Comparison of ENCODE assay signal across 19 mouse cellular contexts in the genomic region with DNA sequence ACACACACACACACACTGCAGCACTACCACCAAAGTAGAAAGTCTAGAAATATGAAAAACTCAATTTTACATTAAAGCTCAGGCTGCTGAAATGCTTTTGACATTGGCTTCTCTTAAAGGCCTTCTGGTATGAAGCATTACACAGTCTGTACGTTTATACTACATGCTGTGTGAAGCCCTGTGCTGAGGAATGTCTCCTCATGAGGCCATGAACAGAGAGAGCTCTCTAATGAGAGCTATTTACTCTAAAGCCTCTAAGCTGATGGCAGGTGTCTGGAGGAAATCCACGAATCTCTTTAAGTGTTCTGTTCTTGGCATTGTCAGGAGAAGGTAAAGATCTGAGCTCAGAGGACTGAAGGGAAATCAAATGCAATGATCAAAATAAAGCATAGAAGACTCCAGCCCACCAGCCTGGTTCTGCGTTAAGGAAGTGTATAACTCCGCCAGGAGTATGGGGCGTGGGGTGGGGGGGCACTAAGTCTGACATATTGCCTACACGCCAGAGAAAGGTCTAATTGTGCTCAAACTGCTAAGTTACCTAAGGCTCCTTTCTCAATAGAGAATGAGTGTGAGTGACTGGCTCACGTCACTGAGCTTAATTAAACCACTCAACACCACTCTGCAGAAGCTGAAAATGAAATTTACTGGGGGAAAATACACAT.
DNase-seq lines count a peak whose midpoint lies in the region; ATAC-seq lines count a peak whose summit lies in the region.
"Had no signal": no experiment of that assay in that cellular context is flagged by ENCODE, and none has a peak within 500 bp of the region (broad histone marks: within the 10 kb centered on the region; RNA-seq: fewer than 3 reads in every experiment).

No protein-coding gene starts in this region.

- no peaks in the 10 kb centered on the region for H3K9me3 ChIP-seq in forebrain, embryonic 12.5 days
- H3K9me3 ChIP-seq in forebrain, embryonic 10.5 days = no peaks in the 10 kb centered on the region
- H3K9me3 ChIP-seq in midbrain, embryonic 16.5 days (replicated peaks; ENCODE audit: control insufficient read depth, low read length, poor library complexity, severe bottlenecking) = no peaks in the 10 kb centered on the region
- no peaks in the 10 kb centered on the region for H3K9me3 ChIP-seq in midbrain, embryonic 11.5 days (ENCODE audit: control insufficient read depth, low read length)
- H3K9me3 ChIP-seq in forebrain, embryonic 14.5 days (replicated peaks; ENCODE audit: control insufficient read depth, low read length) = no peaks in the 10 kb centered on the region
- H3K9me3 ChIP-seq: embryonic facial prominence, embryonic 12.5 days; heart, embryonic 15.5 days; hindbrain, embryonic 13.5 days had no signal

- H3K27ac ChIP-seq in forebrain, embryonic 12.5 days = no peak overlapping the region
- no peak overlapping the region for H3K27ac ChIP-seq in forebrain, embryonic 10.5 days
- no peak overlapping the region for H3K27ac ChIP-seq in midbrain, embryonic 16.5 days (ENCODE audit: low read length)
- H3K27ac ChIP-seq in midbrain, embryonic 11.5 days (ENCODE audit: low read depth, low read length) = no peak overlapping the region
- H3K27ac ChIP-seq in forebrain, embryonic 14.5 days (ENCODE audit: low read depth, low read length) = no peak overlapping the region
- H3K27ac ChIP-seq: embryonic facial prominence, embryonic 12.5 days; heart, adult 2 months; heart, embryonic 15.5 days; hindbrain, embryonic 13.5 days; hindbrain, postnatal 0 days had no signal

- ATAC-seq in forebrain, embryonic 12.5 days (ENCODE audit: low FRiP score) = peak; percentile 20; the same call in 1 of the 2 replicates
- ATAC-seq in midbrain, embryonic 16.5 days = 0 out of 2 replicates have a peak, but pooled peaks have one; percentile 48
- no peak for ATAC-seq in midbrain, embryonic 11.5 days (ENCODE audit: low FRiP score)
- peak; percentile 87 for ATAC-seq in forebrain, embryonic 14.5 days
- ATAC-seq: hindbrain, postnatal 0 days had no signal

- no peaks in the 10 kb centered on the region for H3K4me1 ChIP-seq in forebrain, embryonic 12.5 days
- no peaks in the 10 kb centered on the region for H3K4me1 ChIP-seq in forebrain, embryonic 10.5 days
- H3K4me1 ChIP-seq in midbrain, embryonic 16.5 days (ENCODE audit: control insufficient read depth, insufficient read depth, low read length) = no peaks in the 10 kb centered on the region
- H3K4me1 ChIP-seq in midbrain, embryonic 11.5 days (ENCODE audit: control insufficient read depth, insufficient read depth, low read length) = no peaks in the 10 kb centered on the region
- no peaks in the 10 kb centered on the region; the same call in 1 of the 2 replicates for H3K4me1 ChIP-seq in forebrain, embryonic 14.5 days (ENCODE audit: control insufficient read depth, insufficient read depth, low read length)
- H3K4me1 ChIP-seq: embryonic facial prominence, embryonic 12.5 days; heart, embryonic 15.5 days; hindbrain, embryonic 13.5 days had no signal

- H3K36me3 ChIP-seq in forebrain, embryonic 12.5 days (replicated peaks) = no peaks in the 10 kb centered on the region
- no peaks in the 10 kb centered on the region for H3K36me3 ChIP-seq in forebrain, embryonic 10.5 days (replicated peaks)
- no peaks in the 10 kb centered on the region for H3K36me3 ChIP-seq in midbrain, embryonic 16.5 days (ENCODE audit: control insufficient read depth, insufficient read depth, low read length)
- H3K36me3 ChIP-seq in midbrain, embryonic 11.5 days (ENCODE audit: control insufficient read depth, insufficient read depth, low read length) = no peaks in the 10 kb centered on the region
- H3K36me3 ChIP-seq in forebrain, embryonic 14.5 days (ENCODE audit: control insufficient read depth, insufficient read depth, low read length) = no peaks in the 10 kb centered on the region
- H3K36me3 ChIP-seq: embryonic facial prominence, embryonic 12.5 days; heart, embryonic 15.5 days; hindbrain, embryonic 13.5 days had no signal

- no peak for DNase-seq in forebrain, embryonic 10.5 days (ENCODE audit: extremely low spot score, low spot score)
- DNase-seq in midbrain, embryonic 11.5 days (ENCODE audit: low spot score, missing footprints) = no peak
- DNase-seq in forebrain, embryonic 14.5 days (ENCODE audit: low spot score) = peak; percentile 63
- DNase-seq in forelimb bud, embryonic 11.5 days (ENCODE audit: low read depth, low spot score) = peak; percentile 4
- DNase-seq in embryo, embryonic 11 days = no peak
- DNase-seq in thymus, postnatal 10 days (ENCODE audit: low spot score in 2 of 2) = no peak
- DNase-seq: adrenal gland, postnatal 10 days; cerebellum, adult 18-20 months; cerebellum, adult 9-11 months; gastrocnemius, postnatal 14 days; heart, adult 2 months; heart, postnatal 14 days had no signal

- no peak overlapping the region for H3K4me2 ChIP-seq in forebrain, embryonic 12.5 days
- no peak overlapping the region for H3K4me2 ChIP-seq in midbrain, embryonic 16.5 days (ENCODE audit: low read length)
- H3K4me2 ChIP-seq in midbrain, embryonic 11.5 days = no peak overlapping the region
- no peak overlapping the region for H3K4me2 ChIP-seq in forebrain, embryonic 14.5 days (ENCODE audit: low read length)
- H3K4me2 ChIP-seq: embryonic facial prominence, embryonic 12.5 days; heart, embryonic 11.5 days; heart, embryonic 15.5 days; hindbrain, embryonic 13.5 days had no signal

- no peaks in the 10 kb centered on the region for H3K27me3 ChIP-seq in forebrain, embryonic 12.5 days
- no peaks in the 10 kb centered on the region for H3K27me3 ChIP-seq in forebrain, embryonic 10.5 days (ENCODE audit: poor library complexity, severe bottlenecking)
- no peaks in the 10 kb centered on the region for H3K27me3 ChIP-seq in midbrain, embryonic 16.5 days (ENCODE audit: control insufficient read depth, insufficient read depth, low read depth, low read length)
- H3K27me3 ChIP-seq in midbrain, embryonic 11.5 days (ENCODE audit: control insufficient read depth, insufficient read depth, low read length) = no peaks in the 10 kb centered on the region
- no peaks in the 10 kb centered on the region for H3K27me3 ChIP-seq in forebrain, embryonic 14.5 days (replicated peaks; ENCODE audit: control insufficient read depth, insufficient read depth, low read length)
- H3K27me3 ChIP-seq: embryonic facial prominence, embryonic 12.5 days; heart, embryonic 15.5 days; hindbrain, embryonic 13.5 days had no signal

- H3K4me3 ChIP-seq in forebrain, embryonic 12.5 days (replicated peaks) = no peak overlapping the region
- H3K4me3 ChIP-seq in forebrain, embryonic 10.5 days = no peak overlapping the region
- H3K4me3 ChIP-seq in midbrain, embryonic 16.5 days (ENCODE audit: low read depth, low read length) = no peak overlapping the region
- no peak overlapping the region for H3K4me3 ChIP-seq in midbrain, embryonic 11.5 days (ENCODE audit: low read depth, low read length)
- H3K4me3 ChIP-seq in forebrain, embryonic 14.5 days (ENCODE audit: low read depth, low read length) = no peak overlapping the region
- H3K4me3 ChIP-seq: embryonic facial prominence, embryonic 12.5 days; heart, adult 2 months; heart, embryonic 15.5 days; hindbrain, embryonic 13.5 days had no signal

- WGBS in forebrain, embryonic 12.5 days = 57% methylated on average over 7 of the region's 7 CpGs
- WGBS in forebrain, embryonic 10.5 days = 77% methylated on average over 7 of the region's 7 CpGs
- 61% methylated on average over 7 of the region's 7 CpGs for WGBS in midbrain, embryonic 16.5 days
- WGBS in midbrain, embryonic 11.5 days = 80% methylated on average over 7 of the region's 7 CpGs
- 23% methylated on average over 7 of the region's 7 CpGs for WGBS in forebrain, embryonic 14.5 days

- H3K9ac ChIP-seq in forebrain, embryonic 12.5 days = no peak overlapping the region
- no peak overlapping the region for H3K9ac ChIP-seq in midbrain, embryonic 16.5 days (ENCODE audit: low read depth, low read length)
- no peak overlapping the region for H3K9ac ChIP-seq in midbrain, embryonic 11.5 days (ENCODE audit: low read length)
- no peak overlapping the region for H3K9ac ChIP-seq in forebrain, embryonic 14.5 days (ENCODE audit: low read length)
- H3K9ac ChIP-seq: embryonic facial prominence, embryonic 12.5 days; heart, embryonic 15.5 days; hindbrain, embryonic 13.5 days had no signal

Comparison
In these comparisons a context has a peak if more than half of its experiments do, and no peak if none do; other contexts are left out.
1. DNase-seq: peak in forebrain, embryonic 14.5 days (single experiment) and forelimb bud, embryonic 11.5 days (single experiment); none in forebrain, embryonic 10.5 days (single experiment), midbrain, embryonic 11.5 days (single experiment), embryo, embryonic 11 days (single experiment) and thymus, postnatal 10 days (0 of 2).